Mouse (Mus musculus): ENCODE measurements around the gene 1110051M20Rik. TPM values are rescaled to one million over a fixed set of nuclear protein-coding genes. Genes with fewer than 3 reads are reported as not detected.
A peak's percentile ranks its signal among the peaks of the same experiment; 100 is the strongest.

1110051M20Rik gene
- total and polyA plus RNA-seq, 2 experiments from 2014 or later = 158 to 171 TPM

- Histone ChIP-seq H3K4me3 (ENCODE audit: low read depth, low read length) (no peak overlapping the region), H3K27ac (ENCODE audit: low read depth, low read length) (no peak overlapping the region), H3K27me3 (ENCODE audit: insufficient read depth, low read length) (no peaks in the 10 kb centered on the region), H3K9ac (replicated peaks; ENCODE audit: low read length, poor library complexity, severe bottlenecking) (0 out of 2 replicates have a peak overlapping the region, but pooled peaks have one; percentile 8), H3K4me2 (ENCODE audit: low read depth, low read length, poor library complexity, severe bottlenecking) (no peak overlapping the region), H3K9me3 (ENCODE audit: low read length) (no peaks in the 10 kb centered on the region), H3K36me3 (ENCODE audit: insufficient read depth, low read length) (no peaks in the 10 kb centered on the region), H3K4me1 (ENCODE audit: insufficient read depth, low read length) (no peaks in the 10 kb centered on the region)
- peak; percentile 57 for ATAC-seq (ENCODE audit: low FRiP score)
- WGBS = 13% methylated on average over 7 of the region's 7 CpGs
- no peak for TF ChIP-seq CTCF (IDR thresholded peaks at IDR 0.05)
- peak; percentile 56 for DNase-seq (ENCODE audit: low spot score)
Observed at GRCm38 (mm10) chr2:91470055-91470647, 25.6 kb upstream of the 1110051M20Rik start.

GRCm38 (mm10) chr2:91467613-91468012 is 23.1 kb upstream of the 1110051M20Rik start:
- no peak for DNase-seq (ENCODE audit: low spot score)

GRCm38 (mm10) chr2:91465934-91466333 is 21.4 kb upstream of the 1110051M20Rik start:
- no peaks in the 10 kb centered on the region for H3K9me3 ChIP-seq (ENCODE audit: low read length)
- peaks cover 11% of the 10 kb centered on the region; the same call in 1 of the 2 replicates for H3K4me1 ChIP-seq (ENCODE audit: insufficient read depth, low read length)
- no peak overlapping the region for H3K27ac ChIP-seq (ENCODE audit: low read depth, low read length)
- no peaks in the 10 kb centered on the region for H3K36me3 ChIP-seq (ENCODE audit: insufficient read depth, low read length)
- no peak overlapping the region for H3K4me3 ChIP-seq (ENCODE audit: low read depth, low read length)
- no peak overlapping the region for H3K9ac ChIP-seq (replicated peaks; ENCODE audit: low read length, poor library complexity, severe bottlenecking)
- no peaks in the 10 kb centered on the region for H3K27me3 ChIP-seq (ENCODE audit: insufficient read depth, low read length)
- no peak for ATAC-seq (ENCODE audit: low FRiP score)
- DNase-seq (ENCODE audit: low spot score) = no peak
- no peak overlapping the region for H3K4me2 ChIP-seq (ENCODE audit: low read depth, low read length, poor library complexity, severe bottlenecking)
- no peak for TF ChIP-seq CTCF (IDR thresholded peaks at IDR 0.05)
- WGBS = 84% methylated on average over 3 of the region's 3 CpGs

More at GRCm38 (mm10) chr2:91467613-91468012, 23.1 kb upstream of the 1110051M20Rik start:
- Histone ChIP-seq H3K9ac (replicated peaks; ENCODE audit: low read length, poor library complexity, severe bottlenecking) (no peak overlapping the region), H3K27ac (ENCODE audit: low read depth, low read length) (no peak overlapping the region; the same call in 1 of the 2 replicates), H3K9me3 (ENCODE audit: low read length) (no peaks in the 10 kb centered on the region), H3K4me3 (ENCODE audit: low read depth, low read length) (no peak overlapping the region), H3K4me1 (ENCODE audit: insufficient read depth, low read length) (peaks cover 4% of the 10 kb centered on the region; the same call in 1 of the 2 replicates), H3K4me2 (ENCODE audit: low read depth, low read length, poor library complexity, severe bottlenecking) (no peak overlapping the region), H3K27me3 (ENCODE audit: insufficient read depth, low read length) (no peaks in the 10 kb centered on the region), H3K36me3 (ENCODE audit: insufficient read depth, low read length) (no peaks in the 10 kb centered on the region)
- TF ChIP-seq CTCF (IDR thresholded peaks at IDR 0.05) = no peak
- ATAC-seq (ENCODE audit: low FRiP score) = no peak
- 43% methylated on average over 8 of the region's 8 CpGs for WGBS

- DNase-seq (ENCODE audit: low spot score) (peak; percentile 21), ATAC-seq (ENCODE audit: low FRiP score) (0 out of 2 replicates have a peak, but pooled peaks have one; percentile 8)
- no peak overlapping the region for H3K27ac ChIP-seq (ENCODE audit: low read depth, low read length)
- no peaks in the 10 kb centered on the region for H3K9me3 ChIP-seq (ENCODE audit: low read length)
- no peak overlapping the region for H3K4me3 ChIP-seq (ENCODE audit: low read depth, low read length)
- peak overlapping the region; percentile 38 for H3K4me2 ChIP-seq (ENCODE audit: low read depth, low read length, poor library complexity, severe bottlenecking)
- WGBS = 12% methylated on average over 12 of the region's 12 CpGs
- H3K4me1 ChIP-seq (ENCODE audit: insufficient read depth, low read length) = peaks cover 11% of the 10 kb centered on the region; the same call in 1 of the 2 replicates
- H3K9ac ChIP-seq (replicated peaks; ENCODE audit: low read length, poor library complexity, severe bottlenecking) = peak overlapping the region; percentile 46; the same call in 1 of the 2 replicates
- H3K27me3 ChIP-seq (ENCODE audit: insufficient read depth, low read length) = peaks cover 4% of the 10 kb centered on the region; the same call in 1 of the 2 replicates
- no peak for TF ChIP-seq CTCF (IDR thresholded peaks at IDR 0.05)
- H3K36me3 ChIP-seq (ENCODE audit: insufficient read depth, low read length) = no peaks in the 10 kb centered on the region
Observed at GRCm38 (mm10) chr2:91462681-91463080, 18.2 kb upstream of the 1110051M20Rik start.

GRCm38 (mm10) chr2:91462196-91462595 is 17.7 kb upstream of the 1110051M20Rik start:
- no peak for ATAC-seq (ENCODE audit: low FRiP score)
- WGBS = 23% methylated on average over 2 of the region's 2 CpGs
- no peak for DNase-seq (ENCODE audit: low spot score)
- Histone ChIP-seq H3K4me1 (ENCODE audit: insufficient read depth, low read length) (peaks cover 11% of the 10 kb centered on the region; the same call in 1 of the 2 replicates), H3K27me3 (ENCODE audit: insufficient read depth, low read length) (peaks cover 4% of the 10 kb centered on the region; the same call in 1 of the 2 replicates), H3K4me2 (ENCODE audit: low read depth, low read length, poor library complexity, severe bottlenecking) (peak overlapping the region; percentile 38), H3K9me3 (ENCODE audit: low read length) (no peaks in the 10 kb centered on the region), H3K9ac (replicated peaks; ENCODE audit: low read length, poor library complexity, severe bottlenecking) (0 out of 2 replicates have a peak overlapping the region, but pooled peaks have one; percentile 46), H3K36me3 (ENCODE audit: insufficient read depth, low read length) (no peaks in the 10 kb centered on the region), H3K4me3 (ENCODE audit: low read depth, low read length) (no peak overlapping the region), H3K27ac (ENCODE audit: low read depth, low read length) (no peak overlapping the region)
- no peak for TF ChIP-seq CTCF (IDR thresholded peaks at IDR 0.05)

- H3K4me3 ChIP-seq (ENCODE audit: low read depth, low read length) = no peak overlapping the region
Observed at GRCm38 (mm10) chr2:91461341-91461740, 16.8 kb upstream of the 1110051M20Rik start.

More at GRCm38 (mm10) chr2:91461341-91461740, 16.8 kb upstream of the 1110051M20Rik start:
- no peak for TF ChIP-seq CTCF (IDR thresholded peaks at IDR 0.05)
- no peak for ATAC-seq (ENCODE audit: low FRiP score)
- peaks cover 11% of the 10 kb centered on the region; the same call in 1 of the 2 replicates for H3K4me1 ChIP-seq (ENCODE audit: insufficient read depth, low read length)
- peaks cover 4% of the 10 kb centered on the region; the same call in 1 of the 2 replicates for H3K27me3 ChIP-seq (ENCODE audit: insufficient read depth, low read length)
- H3K9me3 ChIP-seq (ENCODE audit: low read length) = no peaks in the 10 kb centered on the region
- WGBS = 62% methylated on average over 3 of the region's 3 CpGs
- no peak for DNase-seq (ENCODE audit: low spot score)
- no peak overlapping the region for H3K4me2 ChIP-seq (ENCODE audit: low read depth, low read length, poor library complexity, severe bottlenecking)
- no peak overlapping the region for H3K9ac ChIP-seq (replicated peaks; ENCODE audit: low read length, poor library complexity, severe bottlenecking)
- H3K27ac ChIP-seq (ENCODE audit: low read depth, low read length) = peak overlapping the region; percentile 26; the same call in 1 of the 2 replicates
- H3K36me3 ChIP-seq (ENCODE audit: insufficient read depth, low read length) = no peaks in the 10 kb centered on the region

Data from midbrain, postnatal 0 days (tissue).